Mouse (Mus musculus): ENCODE data around the gene Clec4a1.

Clec4a1 gene

GRCm38 (mm10) chr6:122921451-122921850, at the start of gene Clec4a1:
TSS of gene Clec4a1 (plus strand) at chr6:122921848.
- in situ Hi-C loops (cut with MboI, MseI): no loop called here

- in situ Hi-C loops (cut with MboI, MseI): loop anchor here (10.0 kb wide), 1 partner anchor 48 kb away; no protein-coding TSS in a partner anchor
Observed at GRCm38 (mm10) chr6:122872800-122873199, 48.8 kb upstream of the Clec4a1 start.

GRCm38 (mm10) chr6:122873871-122874719, 47.6 kb upstream of the Clec4a1 start, which contains the start of gene Necap1:
TSS of gene Necap1 (plus strand) at chr6:122874474.
- in situ Hi-C loops (cut with MboI, MseI): loop anchor here (10.0 kb wide), 1 partner anchor 49 kb away; no protein-coding TSS in a partner anchor

GRCm38 (mm10) chr6:122874720-122875389, 46.8 kb upstream of the Clec4a1 start:
- in situ Hi-C loops (cut with MboI, MseI): loop anchor here (10.0 kb wide), 1 partner anchor 50 kb away; no protein-coding TSS in a partner anchor

- in situ Hi-C loops (cut with MboI, MseI): loop anchor here (10.0 kb wide), 1 partner anchor 54 kb away; no protein-coding TSS in a partner anchor
Observed at GRCm38 (mm10) chr6:122879141-122879735, 42.4 kb upstream of the Clec4a1 start.

- in situ Hi-C loops (cut with MboI, MseI): loop anchor here (10.0 kb wide), 1 partner anchor 55 kb away; no protein-coding TSS in a partner anchor
Observed at GRCm38 (mm10) chr6:122879781-122880505, 41.7 kb upstream of the Clec4a1 start.

GRCm38 (mm10) chr6:122881287-122881686, 40.4 kb upstream of the Clec4a1 start:
- in situ Hi-C loops (cut with MboI, MseI): no loop called here

- in situ Hi-C loops (cut with MboI, MseI): no loop called here
Observed at GRCm38 (mm10) chr6:122883603-122884002, 38.0 kb upstream of the Clec4a1 start.

- in situ Hi-C loops (cut with MboI, MseI): no loop called here
Observed at GRCm38 (mm10) chr6:122889599-122889998, 32.0 kb upstream of the Clec4a1 start.

GRCm38 (mm10) chr6:122892442-122893049, 29.1 kb upstream of the Clec4a1 start:
- in situ Hi-C loops (cut with MboI, MseI): no loop called here

- in situ Hi-C loops (cut with MboI, MseI): no loop called here
Observed at GRCm38 (mm10) chr6:122919922-122920321, 1.7 kb upstream of the Clec4a1 start.

GRCm38 (mm10) chr6:122934845-122935244, 13.2 kb downstream of the Clec4a1 start:
- in situ Hi-C loops (cut with MboI, MseI): no loop called here

- in situ Hi-C loops (cut with MboI, MseI): no loop called here
Observed at GRCm38 (mm10) chr6:122939618-122940017, 18.0 kb downstream of the Clec4a1 start.

GRCm38 (mm10) chr6:122946760-122947159, 25.1 kb downstream of the Clec4a1 start:
- in situ Hi-C loops (cut with MboI, MseI): no loop called here

GRCm38 (mm10) chr6:122952401-122952800, 30.8 kb downstream of the Clec4a1 start, which contains the start of gene Clec4a3:
TSS of gene Clec4a3 (plus strand) at chr6:122952515.
- in situ Hi-C loops (cut with MboI, MseI): no loop called here

- in situ Hi-C loops (cut with MboI, MseI): no loop called here
Observed at GRCm38 (mm10) chr6:122964562-122964961, 42.9 kb downstream of the Clec4a1 start.

GRCm38 (mm10) chr6:122969048-122969447, 47.4 kb downstream of the Clec4a1 start:
- in situ Hi-C loops (cut with MboI, MseI): no loop called here

Data from regulatory T cell (primary cell).